Mouse (Mus musculus) gastrocnemius, postnatal 36 days (tissue): ENCODE data around the gene Olfml1. TPM values are rescaled to one million over a fixed set of nuclear protein-coding genes. Genes with fewer than 3 reads are reported as not detected.

ENCODE experiments used
- DNase-seq, 2 experiments: peaks; one replicate each; pipeline ENCODE4 v3.0.0; 2022
- intact Hi-C: fragments of 180-260 bp; cut with DNase I; formaldehyde crosslinking; loops from one replicate; pipeline ENCODE4 v1.15.1; 2025
- long read RNA-seq, 2 experiments: library from polyadenylated mRNA; stranded (forward); transcript quantifications; one replicate each; pipeline ENCODE4 v2.0.0; 2021
- total RNA-seq, 2 experiments: library from RNA; stranded (reverse); gene quantifications; 2 replicates each; pipeline ENCODE4 v1.2.3; 2021

Olfml1 gene
- 1 to 10 TPM; 1.8 to 2.3 TPM for total RNA-seq
- long read RNA-seq, experiment 1, result 0 reads
- long read RNA-seq, experiment 2, partial matches to known transcripts, result 0 of 3 reads
- long read RNA-seq, experiment 2, other reads (novel, unspliced or antisense), result 2 of 3 reads

- intact Hi-C loops, result no loop called here
These were observed at the start of gene Olfml1 for GRCm38 (mm10) chr7:107567261-107567671. Gene Olfml1 (plus strand): TSS chr7:107567446.

GRCm38 (mm10) chr7:107519256-107520025, 47.8 kb upstream of the Olfml1 start:
- intact Hi-C loops, result loop anchor here (10.0 kb wide), 1 partner anchor 305 kb away; no protein-coding TSS in a partner anchor
- DNase-seq, result no peak

More at GRCm38 (mm10) chr7:107567261-107567671, at the start of gene Olfml1:
- peak; percentile 22 to 39 for DNase-seq

GRCm38 (mm10) chr7:107521411-107521810, 45.8 kb upstream of the Olfml1 start:
- no peak for DNase-seq
- intact Hi-C loops, result loop anchor here (10.0 kb wide), 1 partner anchor 307 kb away; no protein-coding TSS in a partner anchor

- DNase-seq, result peak in 1 of 2 experiments; percentile 10
- intact Hi-C loops, result loop anchor here (10.0 kb wide), 1 partner anchor 311 kb away; no protein-coding TSS in a partner anchor
These were observed 40.9 kb upstream of the Olfml1 start for GRCm38 (mm10) chr7:107526299-107526698.

- no peak for DNase-seq
- intact Hi-C loops, result loop anchor here (10.0 kb wide), 1 partner anchor 313 kb away; no protein-coding TSS in a partner anchor
These were observed 39.0 kb upstream of the Olfml1 start for GRCm38 (mm10) chr7:107528169-107528772.

- intact Hi-C loops, result loop anchor here (10.0 kb wide), 1 partner anchor 315 kb away; no protein-coding TSS in a partner anchor
- no peak for DNase-seq
These were observed 37.9 kb upstream of the Olfml1 start for GRCm38 (mm10) chr7:107529364-107529763.

- intact Hi-C loops, result no loop called here
- DNase-seq, result no peak
These were observed 31.9 kb upstream of the Olfml1 start for GRCm38 (mm10) chr7:107535311-107535710.

GRCm38 (mm10) chr7:107536516-107536915, 30.7 kb upstream of the Olfml1 start:
- intact Hi-C loops, result no loop called here
- no peak for DNase-seq

GRCm38 (mm10) chr7:107540034-107540433, 27.2 kb upstream of the Olfml1 start:
- DNase-seq, result no peak
- intact Hi-C loops, result no loop called here

GRCm38 (mm10) chr7:107545011-107545410, 22.2 kb upstream of the Olfml1 start:
- intact Hi-C loops, result no loop called here
- no peak for DNase-seq

- intact Hi-C loops, result no loop called here
- DNase-seq, result no peak
These were observed 19.4 kb upstream of the Olfml1 start for GRCm38 (mm10) chr7:107547872-107548271.

GRCm38 (mm10) chr7:107553461-107553860, 13.8 kb upstream of the Olfml1 start:
- DNase-seq, result no peak
- intact Hi-C loops, result no loop called here

- no peak for DNase-seq
- intact Hi-C loops, result no loop called here
These were observed 11.3 kb upstream of the Olfml1 start for GRCm38 (mm10) chr7:107555906-107556305.

GRCm38 (mm10) chr7:107560675-107561074, 6.6 kb upstream of the Olfml1 start:
- DNase-seq, result no peak
- intact Hi-C loops, result no loop called here

GRCm38 (mm10) chr7:107561584-107561983, 5.7 kb upstream of the Olfml1 start:
- no peak for DNase-seq
- intact Hi-C loops, result no loop called here

GRCm38 (mm10) chr7:107563727-107564126, 3.5 kb upstream of the Olfml1 start:
- DNase-seq, result no peak
- intact Hi-C loops, result no loop called here

- no peak for DNase-seq
- intact Hi-C loops, result no loop called here
These were observed 428 bp downstream of the Olfml1 start for GRCm38 (mm10) chr7:107567674-107568073.

- DNase-seq, result no peak
- intact Hi-C loops, result no loop called here
These were observed 1.7 kb downstream of the Olfml1 start for GRCm38 (mm10) chr7:107568971-107569370.

GRCm38 (mm10) chr7:107573856-107574255, 6.6 kb downstream of the Olfml1 start:
- intact Hi-C loops, result loop anchor here (10.0 kb wide), 1 partner anchor 1899 kb away; no protein-coding TSS in a partner anchor
- no peak for DNase-seq

GRCm38 (mm10) chr7:107574276-107574675, 7.0 kb downstream of the Olfml1 start:
- intact Hi-C loops, result loop anchor here (10.0 kb wide), 1 partner anchor 1899 kb away; no protein-coding TSS in a partner anchor
- DNase-seq, result no peak

GRCm38 (mm10) chr7:107592641-107593040, 25.4 kb downstream of the Olfml1 start:
- DNase-seq, result peak; percentile 20 to 27
- intact Hi-C loops, result no loop called here
